9 mouse cellular contexts compared by ENCODE assay signal in the genomic region with DNA sequence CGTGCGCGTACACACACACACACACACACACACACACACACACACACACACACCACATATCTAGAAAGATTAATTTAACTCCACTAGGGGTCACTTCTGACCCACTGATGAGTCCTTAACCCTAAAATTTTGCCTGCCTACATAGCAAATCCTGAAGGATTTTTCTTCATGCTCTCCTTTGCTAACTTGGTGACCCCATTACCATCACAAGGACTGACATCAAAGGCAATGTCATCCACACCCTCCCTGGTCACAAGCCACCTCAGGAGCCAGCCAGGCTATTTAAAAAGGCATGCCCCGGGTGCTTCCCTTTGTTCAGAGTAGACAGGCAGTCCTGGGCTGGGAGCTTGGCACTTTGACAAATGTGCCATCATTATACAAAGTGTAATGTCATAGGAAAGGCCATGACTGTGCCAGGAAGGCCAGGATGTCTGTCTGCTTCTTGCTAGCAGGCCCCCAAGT.
DNase-seq lines count a peak whose midpoint lies in the region; ATAC-seq lines count a peak whose summit lies in the region.
"Had no signal": no experiment of that assay in that cellular context is flagged by ENCODE, and none has a peak within 500 bp of the region (broad histone marks: within the 10 kb centered on the region; RNA-seq: fewer than 3 reads in every experiment).

No protein-coding gene starts in this region.

- H3K9ac ChIP-seq in embryonic facial prominence, embryonic 14.5 days (ENCODE audit: low read depth, low read length) = no peak overlapping the region
- H3K9ac ChIP-seq in midbrain, embryonic 15.5 days = no peak overlapping the region
- H3K9ac ChIP-seq: limb, embryonic 15.5 days had no signal

- no peaks in the 10 kb centered on the region for H3K9me3 ChIP-seq in embryonic facial prominence, embryonic 14.5 days (ENCODE audit: control insufficient read depth, low read length)
- no peaks in the 10 kb centered on the region for H3K9me3 ChIP-seq in limb, embryonic 10.5 days (replicated peaks)
- no peaks in the 10 kb centered on the region for H3K9me3 ChIP-seq in midbrain, embryonic 15.5 days
- H3K9me3 ChIP-seq: limb, embryonic 15.5 days had no signal

- peak; percentile 3 to 13 for DNase-seq in layer of hippocampus, postnatal 10 days (ENCODE audit: low spot score in 2 of 2)
- DNase-seq in layer of hippocampus, adult 9-10 months (ENCODE audit: low spot score) = no peak
- DNase-seq in embryonic facial prominence, embryonic 14.5 days (ENCODE audit: low spot score) = peak; percentile 62
- peak; percentile 29 for DNase-seq in heart, postnatal 25 days (ENCODE audit: low spot score)
- peak; percentile 40 for DNase-seq in limb, embryonic 10.5 days (ENCODE audit: low spot score)
- no peak for DNase-seq in frontal cortex, postnatal 25 days (ENCODE audit: low spot score in 2 of 2)
- no peak for DNase-seq in urinary bladder, postnatal 25 days (ENCODE audit: low spot score)

- H3K4me1 ChIP-seq in embryonic facial prominence, embryonic 14.5 days (ENCODE audit: control insufficient read depth, insufficient read depth, low read length) = no peaks in the 10 kb centered on the region
- peaks cover 7% of the 10 kb centered on the region for H3K4me1 ChIP-seq in limb, embryonic 10.5 days
- H3K4me1 ChIP-seq in midbrain, embryonic 15.5 days = no peaks in the 10 kb centered on the region
- H3K4me1 ChIP-seq: limb, embryonic 15.5 days had no signal

- ATAC-seq in embryonic facial prominence, embryonic 14.5 days (ENCODE audit: low read depth) = no peak
- 0 out of 2 replicates have a peak, but pooled peaks have one; percentile 39 for ATAC-seq in midbrain, embryonic 15.5 days (replicated peaks)

- no peak overlapping the region for H3K4me3 ChIP-seq in embryonic facial prominence, embryonic 14.5 days (ENCODE audit: low read depth, low read length)
- H3K4me3 ChIP-seq in limb, embryonic 10.5 days = no peak overlapping the region
- H3K4me3 ChIP-seq in midbrain, embryonic 15.5 days = no peak overlapping the region
- H3K4me3 ChIP-seq: limb, embryonic 15.5 days had no signal

- H3K4me2 ChIP-seq in embryonic facial prominence, embryonic 14.5 days (ENCODE audit: low read depth, low read length) = no peak overlapping the region
- no peak overlapping the region for H3K4me2 ChIP-seq in midbrain, embryonic 15.5 days
- H3K4me2 ChIP-seq: limb, embryonic 15.5 days had no signal

- intact Hi-C loops in heart, postnatal 25 days (cut with DNase I) = loop anchor here (1.0 to 10.0 kb wide), 4 partner anchors 157 to 1504 kb away; a partner anchor contains a TSS

- no peaks in the 10 kb centered on the region for H3K36me3 ChIP-seq in embryonic facial prominence, embryonic 14.5 days (ENCODE audit: control insufficient read depth, insufficient read depth, low read length)
- no peaks in the 10 kb centered on the region for H3K36me3 ChIP-seq in limb, embryonic 10.5 days
- no peaks in the 10 kb centered on the region for H3K36me3 ChIP-seq in midbrain, embryonic 15.5 days (replicated peaks)
- H3K36me3 ChIP-seq: limb, embryonic 15.5 days had no signal

- H3K27ac ChIP-seq in embryonic facial prominence, embryonic 14.5 days (replicated peaks; ENCODE audit: low read depth, low read length) = no peak overlapping the region
- H3K27ac ChIP-seq in limb, embryonic 10.5 days = no peak overlapping the region
- H3K27ac ChIP-seq in midbrain, embryonic 15.5 days = no peak overlapping the region
- H3K27ac ChIP-seq: limb, embryonic 15.5 days had no signal

- no peaks in the 10 kb centered on the region for H3K27me3 ChIP-seq in embryonic facial prominence, embryonic 14.5 days (replicated peaks; ENCODE audit: control insufficient read depth, insufficient read depth, low read length)
- H3K27me3 ChIP-seq in limb, embryonic 10.5 days (ENCODE audit: low read depth, poor library complexity, severe bottlenecking) = no peaks in the 10 kb centered on the region
- no peaks in the 10 kb centered on the region for H3K27me3 ChIP-seq in midbrain, embryonic 15.5 days (replicated peaks)
- H3K27me3 ChIP-seq: limb, embryonic 15.5 days had no signal

- 72% methylated on average over 4 of the region's 4 CpGs for WGBS in embryonic facial prominence, embryonic 14.5 days
- WGBS in limb, embryonic 10.5 days = 73% methylated on average over 4 of the region's 4 CpGs
- WGBS in midbrain, embryonic 15.5 days = 74% methylated on average over 4 of the region's 4 CpGs

Comparison
In these comparisons a context has a peak if more than half of its experiments do, and no peak if none do; other contexts are left out.
1. DNase-seq: peak in layer of hippocampus, postnatal 10 days (2 of 2), embryonic facial prominence, embryonic 14.5 days (single experiment), heart, postnatal 25 days (single experiment) and limb, embryonic 10.5 days (single experiment); none in layer of hippocampus, adult 9-10 months (single experiment), frontal cortex, postnatal 25 days (0 of 2) and urinary bladder, postnatal 25 days (single experiment).